Mouse (Mus musculus) heart, adult 9 months (tissue): Measurements from ENCODE around the gene Irf3.

Experiments used
- DNase-seq, 2 experiments: peaks; one replicate each; pipeline ENCODE4 v3.0.0; 2022; ENCODE audit warnings: low spot score in 2 of 2

Irf3 gene

GRCm38 (mm10) chr7:44974383-44975116 is 22.9 kb upstream of the Irf3 start, which contains the start of gene Cpt1c:
Gene Cpt1c, minus strand, starts transcription at chr7:44974851.
- peak; percentile 71 to 74 for DNase-seq

GRCm38 (mm10) chr7:44975117-44975419 is 22.4 kb upstream of the Irf3 start:
- no peak for DNase-seq

- no peak for DNase-seq
Measured at GRCm38 (mm10) chr7:44978300-44978699, 19.1 kb upstream of the Irf3 start.

- DNase-seq, result no peak
Measured at GRCm38 (mm10) chr7:44981539-44981938, 15.9 kb upstream of the Irf3 start.

GRCm38 (mm10) chr7:44983085-44983484 is 14.4 kb upstream of the Irf3 start:
- peak; percentile 71 to 83 for DNase-seq

GRCm38 (mm10) chr7:44983944-44984832 is 13.3 kb upstream of the Irf3 start:
- no peak for DNase-seq

GRCm38 (mm10) chr7:44984833-44985164 is 12.6 kb upstream of the Irf3 start:
- no peak for DNase-seq

- DNase-seq, result peak; percentile 66 to 80
Measured at GRCm38 (mm10) chr7:44985595-44986191, 11.8 kb upstream of the Irf3 start.

- peak; percentile 99 to 100 for DNase-seq
Measured at GRCm38 (mm10) chr7:44986192-44986878, 11.1 kb upstream of the Irf3 start, which contains the start of gene Prmt1. Gene Prmt1, minus strand, starts transcription at chr7:44986568.

- no peak for DNase-seq
Measured at GRCm38 (mm10) chr7:44986879-44987718, 10.3 kb upstream of the Irf3 start.

GRCm38 (mm10) chr7:44996672-44997071 is 776 bp upstream of the Irf3 start:
- DNase-seq, result no peak

- no peak for DNase-seq
Measured at GRCm38 (mm10) chr7:44997940-44998428, 536 bp downstream of the Irf3 start.

GRCm38 (mm10) chr7:44998501-44998955 is 1.1 kb downstream of the Irf3 start, which contains the start of gene Bcl2l12:
Gene Bcl2l12, minus strand, starts transcription at chr7:44998712.
- DNase-seq, result peak; percentile 44 to 52

- no peak for DNase-seq
Measured at GRCm38 (mm10) chr7:44999753-45000152, 2.3 kb downstream of the Irf3 start.

- DNase-seq, result no peak
Measured at GRCm38 (mm10) chr7:45000539-45001114, 3.2 kb downstream of the Irf3 start.

GRCm38 (mm10) chr7:45002440-45002839 is 5.0 kb downstream of the Irf3 start:
- DNase-seq, result no peak

GRCm38 (mm10) chr7:45004546-45004945 is 7.1 kb downstream of the Irf3 start:
- no peak for DNase-seq

GRCm38 (mm10) chr7:45005321-45005992 is 8.0 kb downstream of the Irf3 start:
- no peak for DNase-seq

GRCm38 (mm10) chr7:45006503-45006902 is 9.1 kb downstream of the Irf3 start:
- no peak for DNase-seq

- no peak for DNase-seq
Measured at GRCm38 (mm10) chr7:45007141-45007540, 9.7 kb downstream of the Irf3 start.
